21 mouse cellular contexts compared by ENCODE assay signal in genomic region chr3:153826616-153827015, GRCm38 (mm10). TPM values are rescaled to one million over a fixed set of nuclear protein-coding genes. Genes with fewer than 3 reads are reported as not detected.
DNase-seq lines count a peak whose midpoint lies in the region; ATAC-seq and TF ChIP-seq lines count a peak whose summit lies in the region.
"Had no signal": no experiment of that assay in that cellular context is flagged by ENCODE, and none has a peak within 500 bp of the region (broad histone marks: within the 10 kb centered on the region; RNA-seq: fewer than 3 reads in every experiment).

No protein-coding gene starts in this region.

- no peak overlapping the region for H3K27ac ChIP-seq in intestine, postnatal 0 days (ENCODE audit: low read depth, low read length)
- no peak overlapping the region for H3K27ac ChIP-seq in intestine, embryonic 16.5 days (ENCODE audit: low read length)
- no peak overlapping the region for H3K27ac ChIP-seq in kidney, embryonic 15.5 days
- no peak overlapping the region for H3K27ac ChIP-seq in forebrain, embryonic 14.5 days (ENCODE audit: low read depth, low read length)
- H3K27ac ChIP-seq: embryonic facial prominence, embryonic 10.5 days; forebrain, embryonic 13.5 days; gastrocnemius, adult 2 months; heart, embryonic 13.5 days; hindbrain, embryonic 14.5 days had no signal

- no peaks in the 10 kb centered on the region for H3K4me1 ChIP-seq in intestine, postnatal 0 days (replicated peaks; ENCODE audit: control insufficient read depth, insufficient read depth, low read length)
- H3K4me1 ChIP-seq in intestine, embryonic 16.5 days (ENCODE audit: control insufficient read depth, insufficient read depth, low read length): 0 out of 2 replicates have a peak, but pooled peaks cover 3% of the 10 kb centered on the region
- H3K4me1 ChIP-seq in kidney, embryonic 15.5 days: peaks cover 8% of the 10 kb centered on the region; the same call in 1 of the 2 replicates
- peaks cover 6% of the 10 kb centered on the region for H3K4me1 ChIP-seq in forebrain, embryonic 14.5 days (ENCODE audit: control insufficient read depth, insufficient read depth, low read length)

- H3K9ac ChIP-seq in intestine, postnatal 0 days (ENCODE audit: low read depth, low read length): no peak overlapping the region
- H3K9ac ChIP-seq in intestine, embryonic 16.5 days (ENCODE audit: low read depth, low read length): no peak overlapping the region
- H3K9ac ChIP-seq in kidney, embryonic 15.5 days: no peak overlapping the region
- H3K9ac ChIP-seq in forebrain, embryonic 14.5 days (ENCODE audit: low read length): no peak overlapping the region
- H3K9ac ChIP-seq: forebrain, embryonic 13.5 days; heart, embryonic 13.5 days; hindbrain, embryonic 14.5 days had no signal

- H3K36me3 ChIP-seq in intestine, postnatal 0 days (ENCODE audit: control insufficient read depth, insufficient read depth): no peaks in the 10 kb centered on the region
- H3K36me3 ChIP-seq in intestine, embryonic 16.5 days (ENCODE audit: control insufficient read depth, insufficient read depth, low read length): no peaks in the 10 kb centered on the region
- no peaks in the 10 kb centered on the region for H3K36me3 ChIP-seq in kidney, embryonic 15.5 days
- H3K36me3 ChIP-seq in forebrain, embryonic 14.5 days (ENCODE audit: control insufficient read depth, insufficient read depth, low read length): no peaks in the 10 kb centered on the region
- H3K36me3 ChIP-seq: embryonic facial prominence, embryonic 10.5 days; G1E; heart, embryonic 13.5 days had no signal

- no peak for TF ChIP-seq CTCF in intestine, postnatal 0 days (IDR thresholded peaks at IDR 0.05; ENCODE audit: low read depth)

- peak; percentile 57; the same call in 1 of the 2 replicates for ATAC-seq in intestine, postnatal 0 days
- ATAC-seq in intestine, embryonic 16.5 days: no peak
- no peak for ATAC-seq in kidney, embryonic 15.5 days (replicated peaks; ENCODE audit: low FRiP score)
- no peak for ATAC-seq in forebrain, embryonic 14.5 days
- ATAC-seq: CD4-positive, CD25-positive, alpha-beta regulatory T cell, adult 4 months; forebrain, embryonic 13.5 days had no signal

- peak; percentile 41 to 49 for DNase-seq in kidney, postnatal 36 days
- DNase-seq in embryo, embryonic 10.5 days (ENCODE audit: low spot score): peak; percentile 39
- peak; percentile 57 for DNase-seq in yolk sac, embryonic 10.5 days (ENCODE audit: low spot score)
- DNase-seq in forebrain, embryonic 14.5 days (ENCODE audit: low spot score): no peak
- DNase-seq: adrenal gland, adult 8-10 months; adrenal gland, postnatal 36 days; B cell, adult 2 months; cerebellum, adult 2 months; cerebellum, postnatal 10 days; gastrocnemius, adult 2 months; gastrocnemius, postnatal 25 days; heart, postnatal 4 days had no signal

- WGBS in intestine, postnatal 0 days: 30% methylated on average over 6 of the region's 6 CpGs
- 44% methylated on average over 6 of the region's 6 CpGs for WGBS in intestine, embryonic 16.5 days
- 29% methylated on average over 6 of the region's 6 CpGs for WGBS in kidney, embryonic 15.5 days
- 52% methylated on average over 6 of the region's 6 CpGs for WGBS in forebrain, embryonic 14.5 days

- H3K4me3 ChIP-seq in intestine, postnatal 0 days (ENCODE audit: low read depth, low read length): no peak overlapping the region
- H3K4me3 ChIP-seq in intestine, embryonic 16.5 days (ENCODE audit: low read length): no peak overlapping the region
- no peak overlapping the region for H3K4me3 ChIP-seq in kidney, embryonic 15.5 days (replicated peaks)
- H3K4me3 ChIP-seq in forebrain, embryonic 14.5 days (ENCODE audit: low read depth, low read length): no peak overlapping the region
- H3K4me3 ChIP-seq: embryonic facial prominence, embryonic 10.5 days; forebrain, embryonic 13.5 days; gastrocnemius, adult 2 months; heart, embryonic 13.5 days had no signal

- no peaks in the 10 kb centered on the region for H3K9me3 ChIP-seq in intestine, postnatal 0 days (ENCODE audit: control insufficient read depth)
- no peaks in the 10 kb centered on the region for H3K9me3 ChIP-seq in intestine, embryonic 16.5 days (ENCODE audit: control insufficient read depth, low read length)
- H3K9me3 ChIP-seq in kidney, embryonic 15.5 days (replicated peaks): no peaks in the 10 kb centered on the region
- no peaks in the 10 kb centered on the region for H3K9me3 ChIP-seq in forebrain, embryonic 14.5 days (replicated peaks; ENCODE audit: control insufficient read depth, low read length)
- H3K9me3 ChIP-seq: embryonic facial prominence, embryonic 10.5 days; forebrain, embryonic 13.5 days; G1E; heart, embryonic 13.5 days had no signal

- no peak overlapping the region for H3K4me2 ChIP-seq in intestine, postnatal 0 days (replicated peaks; ENCODE audit: low read depth)
- H3K4me2 ChIP-seq in intestine, embryonic 16.5 days (ENCODE audit: low read depth, low read length): no peak overlapping the region
- H3K4me2 ChIP-seq in kidney, embryonic 15.5 days: no peak overlapping the region
- H3K4me2 ChIP-seq in forebrain, embryonic 14.5 days (ENCODE audit: low read length): no peak overlapping the region
- H3K4me2 ChIP-seq: forebrain, embryonic 13.5 days; heart, embryonic 13.5 days; hindbrain, embryonic 14.5 days had no signal

- no peaks in the 10 kb centered on the region for H3K27me3 ChIP-seq in intestine, postnatal 0 days (replicated peaks; ENCODE audit: control insufficient read depth, insufficient read depth, low read length)
- H3K27me3 ChIP-seq in intestine, embryonic 16.5 days (replicated peaks; ENCODE audit: control insufficient read depth, insufficient read depth, low read length): no peaks in the 10 kb centered on the region
- H3K27me3 ChIP-seq in kidney, embryonic 15.5 days: no peaks in the 10 kb centered on the region
- no peaks in the 10 kb centered on the region for H3K27me3 ChIP-seq in forebrain, embryonic 14.5 days (replicated peaks; ENCODE audit: control insufficient read depth, insufficient read depth, low read length)
- H3K27me3 ChIP-seq: forebrain, embryonic 13.5 days; heart, embryonic 13.5 days had no signal

RNA-seq across cellular contexts. Expression of gene Asb17, which starts 17.4 kb away (rescaled TPM):
- polyA plus RNA-seq in intestine, postnatal 0 days (2015; fragmentation: Nextera tagmentation; extraction: Ambion mirVana): not detected in 2 replicates
- 0.05 TPM in 1 of 2 replicates, not detected in the other for polyA plus RNA-seq in intestine, embryonic 16.5 days (2015; fragmentation: Nextera tagmentation; extraction: Ambion mirVana)
- 0.12 TPM in 1 of 2 replicates, not detected in the other for polyA plus RNA-seq in kidney, embryonic 15.5 days (2015; fragmentation: Nextera tagmentation; extraction: Ambion mirVana)
- not detected in 2 replicates for polyA plus RNA-seq in forebrain, embryonic 14.5 days (2014; fragmentation: Nextera tagmentation; extraction: Ambion mirVana)
- polyA plus RNA-seq: CD4-positive, CD25-positive, alpha-beta regulatory T cell, adult 4 months; cerebellum, adult 2 months; forebrain, embryonic 13.5 days; hindbrain, embryonic 14.5 days had no signal
